In genomic region chr8:105275387-105275786, GRCm38 (mm10) we compare ENCODE assay signal across 11 mouse cellular contexts. TPM values are rescaled to one million over a fixed set of nuclear protein-coding genes. Genes with fewer than 3 reads are reported as not detected.
DNase-seq lines count a peak whose midpoint lies in the region; ATAC-seq lines count a peak whose summit lies in the region.
"Had no signal": no experiment of that assay in that cellular context is flagged by ENCODE, and none has a peak within 500 bp of the region (broad histone marks: within the 10 kb centered on the region; RNA-seq: fewer than 3 reads in every experiment).

No protein-coding gene starts in this region.

- WGBS in heart, embryonic 10.5 days = 14% methylated on average over 11 of the region's 11 CpGs
- 11% methylated on average over 11 of the region's 11 CpGs for whole genome bisulfite sequencing in lung, embryonic 15.5 days
- 10% methylated on average over 11 of the region's 11 CpGs for WGBS in intestine, embryonic 14.5 days
- 10% methylated on average over 11 of the region's 11 CpGs for WGBS in neural tube, embryonic 14.5 days

- peak overlapping the region; percentile 64; the same call in 1 of the 2 replicates for H3K4me3 ChIP-seq in heart, embryonic 10.5 days
- no peak overlapping the region for H3K4me3 ChIP-seq in lung, embryonic 15.5 days
- H3K4me3 ChIP-seq in intestine, embryonic 14.5 days (ENCODE audit: low read depth, low read length) = no peak overlapping the region
- H3K4me3 ChIP-seq in neural tube, embryonic 14.5 days (ENCODE audit: low read depth, low read length) = no peak overlapping the region

- ATAC-seq in lung, embryonic 15.5 days (ENCODE audit: borderline replicate concordance, extremely low read depth, low FRiP score, low TSS enrichment) = no peak
- no peak for ATAC-seq in intestine, embryonic 14.5 days (replicated peaks; ENCODE audit: low FRiP score, low TSS enrichment, low read depth)
- ATAC-seq in neural tube, embryonic 14.5 days (ENCODE audit: low read depth) = no peak

- H3K9ac ChIP-seq in lung, embryonic 15.5 days = no peak overlapping the region
- no peak overlapping the region for H3K9ac ChIP-seq in intestine, embryonic 14.5 days (ENCODE audit: low read length)
- no peak overlapping the region for H3K9ac ChIP-seq in neural tube, embryonic 14.5 days (replicated peaks; ENCODE audit: low read depth, low read length)
- H3K9ac ChIP-seq: liver, embryonic 14.5 days had no signal

- peaks cover 100% of the 10 kb centered on the region for H3K27me3 ChIP-seq in heart, embryonic 10.5 days (ENCODE audit: insufficient read depth, poor library complexity, severe bottlenecking)
- H3K27me3 ChIP-seq in lung, embryonic 15.5 days = peaks cover 96% of the 10 kb centered on the region
- H3K27me3 ChIP-seq in intestine, embryonic 14.5 days (replicated peaks; ENCODE audit: control insufficient read depth, insufficient read depth, low read length) = peaks cover 99% of the 10 kb centered on the region
- H3K27me3 ChIP-seq in neural tube, embryonic 14.5 days (ENCODE audit: control insufficient read depth, insufficient read depth, low read length) = peaks cover 42% of the 10 kb centered on the region

- peak overlapping the region; percentile 82; the same call in 1 of the 2 replicates for H3K4me2 ChIP-seq in lung, embryonic 15.5 days
- peak overlapping the region; percentile 71 for H3K4me2 ChIP-seq in intestine, embryonic 14.5 days (ENCODE audit: low read length)
- peak overlapping the region; percentile 61; the same call in 1 of the 2 replicates for H3K4me2 ChIP-seq in neural tube, embryonic 14.5 days (ENCODE audit: low read depth, low read length)

- H3K9me3 ChIP-seq in heart, embryonic 10.5 days = no peaks in the 10 kb centered on the region
- H3K9me3 ChIP-seq in lung, embryonic 15.5 days = no peaks in the 10 kb centered on the region
- H3K9me3 ChIP-seq in intestine, embryonic 14.5 days (ENCODE audit: control insufficient read depth, low read length) = no peaks in the 10 kb centered on the region
- no peaks in the 10 kb centered on the region for H3K9me3 ChIP-seq in neural tube, embryonic 14.5 days (ENCODE audit: control insufficient read depth, low read length)

- no peak overlapping the region for H3K27ac ChIP-seq in heart, embryonic 10.5 days
- H3K27ac ChIP-seq in lung, embryonic 15.5 days = no peak overlapping the region
- no peak overlapping the region for H3K27ac ChIP-seq in intestine, embryonic 14.5 days (ENCODE audit: low read depth)
- H3K27ac ChIP-seq in neural tube, embryonic 14.5 days (ENCODE audit: low read depth, low read length) = no peak overlapping the region
- H3K27ac ChIP-seq: liver, embryonic 14.5 days had no signal

- H3K36me3 ChIP-seq in heart, embryonic 10.5 days = 0 out of 2 replicates have a peak, but pooled peaks cover 4% of the 10 kb centered on the region
- no peaks in the 10 kb centered on the region for H3K36me3 ChIP-seq in lung, embryonic 15.5 days
- H3K36me3 ChIP-seq in intestine, embryonic 14.5 days (ENCODE audit: control insufficient read depth, insufficient read depth, low read length) = no peaks in the 10 kb centered on the region
- H3K36me3 ChIP-seq in neural tube, embryonic 14.5 days (ENCODE audit: control insufficient read depth, insufficient read depth, low read length) = 0 out of 2 replicates have a peak, but pooled peaks cover 6% of the 10 kb centered on the region

- DNase-seq in heart, embryonic 10.5 days (ENCODE audit: low spot score) = no peak
- no peak for DNase-seq in heart, postnatal 4 days
- DNase-seq in lung, postnatal 14 days = no peak
- no peak for DNase-seq in intestine, embryonic 14.5 days (ENCODE audit: low spot score)
- no peak for DNase-seq in cerebellum, postnatal 10 days
- no peak for DNase-seq in layer of hippocampus, postnatal 36 days
- DNase-seq: kidney, adult 2 months had no signal

- H3K4me1 ChIP-seq in heart, embryonic 10.5 days = peaks cover 36% of the 10 kb centered on the region
- peaks cover 33% of the 10 kb centered on the region for H3K4me1 ChIP-seq in lung, embryonic 15.5 days
- H3K4me1 ChIP-seq in intestine, embryonic 14.5 days (replicated peaks; ENCODE audit: control insufficient read depth, insufficient read depth, low read length) = peaks cover 9% of the 10 kb centered on the region
- H3K4me1 ChIP-seq in neural tube, embryonic 14.5 days (ENCODE audit: control insufficient read depth, insufficient read depth, low read length) = peaks cover 2% of the 10 kb centered on the region; the same call in 1 of the 2 replicates

RNA-seq across cellular contexts. Expression of gene Nol3, which starts 0.6 kb away (rescaled TPM):
- 1.2 and 1.3 TPM in 2 replicates for polyA plus RNA-seq in heart, embryonic 10.5 days (2016; fragmentation: Nextera tagmentation; extraction: Ambion mirVana)
- 10 to 100 TPM in 1 of 2 experiments, 1 to 10 TPM in 1; 9.9 to 11.0 TPM for total RNA-seq in heart, postnatal 4 days (2021)
- polyA plus RNA-seq in lung, embryonic 15.5 days (2015; fragmentation: Nextera tagmentation; extraction: Ambion mirVana) = 1.5 and 1.7 TPM in 2 replicates
- polyA plus RNA-seq in intestine, embryonic 14.5 days (2014; fragmentation: Nextera tagmentation; extraction: Ambion mirVana) = 1.3 and 1.4 TPM in 2 replicates
- 5.5 and 5.9 TPM in 2 replicates for polyA plus RNA-seq in neural tube, embryonic 14.5 days (2014; fragmentation: Nextera tagmentation; extraction: Ambion mirVana)
- total RNA-seq in layer of hippocampus, postnatal 36 days (2021) = 1 to 10 TPM; 6.9 to 9.1 TPM
- polyA plus RNA-seq: erythroblast, embryonic 14.5 days had no signal

RNA-seq across cellular contexts. Expression of gene Hsf4, which starts 5.8 kb away (rescaled TPM):
- polyA plus RNA-seq in heart, embryonic 10.5 days (2016; fragmentation: Nextera tagmentation; extraction: Ambion mirVana) = 0.16 TPM in 1 of 2 replicates, not detected in the other
- total RNA-seq in heart, postnatal 4 days (2021) = 1 to 10 TPM in 1 of 2 experiments, under 1 TPM in 1; 0.81 to 1.5 TPM
- 0.61 and 0.69 TPM in 2 replicates for polyA plus RNA-seq in lung, embryonic 15.5 days (2015; fragmentation: Nextera tagmentation; extraction: Ambion mirVana)
- polyA plus RNA-seq in intestine, embryonic 14.5 days (2014; fragmentation: Nextera tagmentation; extraction: Ambion mirVana) = 0.35 TPM in 1 of 2 replicates, not detected in the other
- polyA plus RNA-seq in neural tube, embryonic 14.5 days (2014; fragmentation: Nextera tagmentation; extraction: Ambion mirVana) = 0.66 and 0.71 TPM in 2 replicates
- total RNA-seq in layer of hippocampus, postnatal 36 days (2021) = 1 to 10 TPM; 4.9 to 7.0 TPM
- polyA plus RNA-seq: erythroblast, embryonic 14.5 days had no signal

RNA-seq across cellular contexts. Expression of gene Fbxl8, which starts 10.9 kb away (rescaled TPM):
- polyA plus RNA-seq in heart, embryonic 10.5 days (2016; fragmentation: Nextera tagmentation; extraction: Ambion mirVana) = 2.0 and 2.4 TPM in 2 replicates
- 1 to 10 TPM; 3.7 TPM for total RNA-seq in heart, postnatal 4 days (2021)
- 4.8 and 4.9 TPM in 2 replicates for polyA plus RNA-seq in lung, embryonic 15.5 days (2015; fragmentation: Nextera tagmentation; extraction: Ambion mirVana)
- polyA plus RNA-seq in intestine, embryonic 14.5 days (2014; fragmentation: Nextera tagmentation; extraction: Ambion mirVana) = 4.5 and 4.9 TPM in 2 replicates
- polyA plus RNA-seq in neural tube, embryonic 14.5 days (2014; fragmentation: Nextera tagmentation; extraction: Ambion mirVana) = 0.96 and 1.8 TPM in 2 replicates
- total RNA-seq in layer of hippocampus, postnatal 36 days (2021) = 1 to 10 TPM; 1.0 TPM

RNA-seq across cellular contexts. Expression of gene Tradd, which starts 11.0 kb away (rescaled TPM):
- polyA plus RNA-seq in heart, embryonic 10.5 days (2016; fragmentation: Nextera tagmentation; extraction: Ambion mirVana) = 19.0 and 19.4 TPM in 2 replicates
- 10 to 100 TPM in 1 of 2 experiments, 1 to 10 TPM in 1; 9.4 to 10.1 TPM for total RNA-seq in heart, postnatal 4 days (2021)
- polyA plus RNA-seq in lung, embryonic 15.5 days (2015; fragmentation: Nextera tagmentation; extraction: Ambion mirVana) = 29.8 and 33.6 TPM in 2 replicates
- 26.2 and 26.8 TPM in 2 replicates for polyA plus RNA-seq in intestine, embryonic 14.5 days (2014; fragmentation: Nextera tagmentation; extraction: Ambion mirVana)
- 13.1 and 18.8 TPM in 2 replicates for polyA plus RNA-seq in neural tube, embryonic 14.5 days (2014; fragmentation: Nextera tagmentation; extraction: Ambion mirVana)
- total RNA-seq in layer of hippocampus, postnatal 36 days (2021) = 1 to 10 TPM; 8.2 to 9.0 TPM

RNA-seq across cellular contexts. Expression of gene 4931428F04Rik, which starts 14.3 kb away (rescaled TPM):
- 7.4 and 8.6 TPM in 2 replicates for polyA plus RNA-seq in heart, embryonic 10.5 days (2016; fragmentation: Nextera tagmentation; extraction: Ambion mirVana)
- total RNA-seq in heart, postnatal 4 days (2021) = 1 to 10 TPM; 6.0 to 7.5 TPM
- polyA plus RNA-seq in lung, embryonic 15.5 days (2015; fragmentation: Nextera tagmentation; extraction: Ambion mirVana) = 9.7 and 10.0 TPM in 2 replicates
- 9.1 and 11.7 TPM in 2 replicates for polyA plus RNA-seq in intestine, embryonic 14.5 days (2014; fragmentation: Nextera tagmentation; extraction: Ambion mirVana)
- polyA plus RNA-seq in neural tube, embryonic 14.5 days (2014; fragmentation: Nextera tagmentation; extraction: Ambion mirVana) = 84.6 and 118 TPM in 2 replicates
- 10 to 100 TPM; 20.5 to 23.4 TPM for total RNA-seq in layer of hippocampus, postnatal 36 days (2021)
